Mouse (Mus musculus): ENCODE data around the gene Col11a2.

DNA sequence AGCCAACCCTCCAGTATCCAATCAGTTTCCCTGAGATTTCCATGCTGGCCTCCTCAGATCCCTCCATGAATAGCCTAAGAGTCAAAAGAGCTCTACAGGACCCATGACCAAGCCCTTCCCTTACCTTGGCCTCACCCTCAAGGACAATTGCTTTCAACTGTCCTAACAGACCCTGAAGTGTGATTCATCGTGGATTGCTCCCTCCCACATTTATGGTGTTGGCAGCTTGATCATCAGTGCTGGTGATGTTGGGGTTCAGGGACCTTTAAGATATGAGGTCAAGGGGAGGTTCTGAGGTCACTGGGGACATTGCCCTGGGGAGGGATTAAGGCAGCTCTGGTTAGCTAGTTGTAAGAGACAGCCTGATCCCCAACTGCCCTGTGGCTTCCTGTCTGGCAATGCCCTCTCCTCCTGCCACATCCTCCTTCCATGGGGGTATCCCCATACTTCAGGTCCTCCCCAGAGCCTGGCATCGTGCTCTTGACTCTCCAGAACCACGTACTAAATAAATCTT lies 57.3 kb downstream of the Col11a2 start:
- TF ChIP-seq CTCF (IDR thresholded peaks at IDR 0.05; ENCODE audit: borderline replicate concordance, insufficient read depth, low read depth, low read length) (no peak), POLR2A (IDR thresholded peaks at IDR 0.05; ENCODE audit: borderline replicate concordance, insufficient read depth, low read length) (no peak)
